30 mouse cellular contexts compared by ENCODE assay signal in genomic region chr13:114079751-114080150, GRCm38 (mm10).
"Had no signal": no experiment of that assay in that cellular context is flagged by ENCODE, and none has a peak within 500 bp of the region (broad histone marks: within the 10 kb centered on the region; RNA-seq: fewer than 3 reads in every experiment).

No protein-coding gene starts in this region.

- H3K36me3 ChIP-seq: limb, embryonic 10.5 days; limb, embryonic 12.5 days; limb, embryonic 13.5 days; limb, embryonic 15.5 days; liver, embryonic 12.5 days; liver, embryonic 13.5 days; liver, embryonic 15.5 days; lung, embryonic 15.5 days; midbrain, embryonic 10.5 days; midbrain, embryonic 12.5 days; midbrain, embryonic 13.5 days; midbrain, embryonic 15.5 days; neural tube, embryonic 12.5 days had no signal

- H3K4me3 ChIP-seq: limb, embryonic 10.5 days; limb, embryonic 12.5 days; limb, embryonic 13.5 days; limb, embryonic 15.5 days; liver, embryonic 12.5 days; liver, embryonic 13.5 days; liver, embryonic 15.5 days; lung, embryonic 15.5 days; megakaryocyte, embryonic 14.5 days; midbrain, embryonic 10.5 days; midbrain, embryonic 12.5 days; midbrain, embryonic 13.5 days; midbrain, embryonic 15.5 days; myocyte; neural tube, embryonic 12.5 days had no signal

- H3K4me1 ChIP-seq: liver, embryonic 13.5 days; neural tube, embryonic 12.5 days had no signal

- H3K9me3 ChIP-seq: limb, embryonic 10.5 days; limb, embryonic 12.5 days; limb, embryonic 13.5 days; limb, embryonic 15.5 days; liver, embryonic 12.5 days; liver, embryonic 13.5 days; liver, embryonic 15.5 days; lung, embryonic 15.5 days; midbrain, embryonic 10.5 days; midbrain, embryonic 12.5 days; midbrain, embryonic 13.5 days; midbrain, embryonic 15.5 days; neural tube, embryonic 12.5 days had no signal

- ATAC-seq: liver, embryonic 12.5 days; liver, postnatal 0 days; lung, postnatal 0 days; midbrain, embryonic 13.5 days; midbrain, embryonic 15.5 days; midbrain, embryonic 16.5 days had no signal

- DNase-seq: left cerebral cortex, postnatal 4 days; liver; liver, embryonic 13.5 days; liver, postnatal 0 days; lung, adult 18-20 months; lung, adult 2 months; lung, embryonic 14.5 days; lung, postnatal 10 days; lung, postnatal 14 days; lung, postnatal 36 days; lung, postnatal 4 days had no signal

- H3K4me2 ChIP-seq: limb, embryonic 12.5 days; limb, embryonic 13.5 days; limb, embryonic 15.5 days; liver, embryonic 11.5 days; liver, embryonic 12.5 days; liver, embryonic 13.5 days; liver, embryonic 15.5 days; lung, embryonic 14.5 days; lung, embryonic 15.5 days; midbrain, embryonic 12.5 days; midbrain, embryonic 13.5 days; midbrain, embryonic 15.5 days; neural tube, embryonic 12.5 days had no signal

- H3K27ac ChIP-seq: limb, embryonic 10.5 days; limb, embryonic 12.5 days; limb, embryonic 13.5 days; limb, embryonic 15.5 days; liver, embryonic 12.5 days; liver, embryonic 13.5 days; liver, embryonic 14.5 days; liver, embryonic 15.5 days; lung, embryonic 15.5 days; macrophage; midbrain, embryonic 10.5 days; midbrain, embryonic 12.5 days; midbrain, embryonic 13.5 days; midbrain, embryonic 15.5 days; neural tube, embryonic 12.5 days had no signal

- H3K27me3 ChIP-seq: limb, embryonic 12.5 days; limb, embryonic 13.5 days; limb, embryonic 15.5 days; liver, embryonic 12.5 days; liver, embryonic 13.5 days; liver, embryonic 15.5 days; lung, embryonic 15.5 days; megakaryocyte, embryonic 14.5 days; midbrain, embryonic 12.5 days; midbrain, embryonic 13.5 days; midbrain, embryonic 15.5 days; neural tube, embryonic 12.5 days had no signal

- H3K9ac ChIP-seq: limb, embryonic 12.5 days; limb, embryonic 13.5 days; limb, embryonic 15.5 days; liver, embryonic 12.5 days; liver, embryonic 13.5 days; liver, embryonic 14.5 days; liver, embryonic 15.5 days; liver, postnatal 0 days; lung, embryonic 14.5 days; lung, embryonic 15.5 days; midbrain, embryonic 12.5 days; midbrain, embryonic 13.5 days; midbrain, embryonic 15.5 days; neural tube, embryonic 12.5 days had no signal
